ENCODE assay signal across 8 mouse cellular contexts in genomic region chr5:142731916-142732315, GRCm38 (mm10).
"Had no signal": no experiment of that assay in that cellular context is flagged by ENCODE, and none has a peak within 500 bp of the region (broad histone marks: within the 10 kb centered on the region; RNA-seq: fewer than 3 reads in every experiment).

No protein-coding gene starts in this region.

- DNase-seq: kidney, adult 8-10 months; kidney, postnatal 10 days; kidney, postnatal 36 days; liver; lung, adult 18-20 months; lung, postnatal 10 days; lung, postnatal 36 days; thymus, postnatal 25 days had no signal
